ENCODE assay signal across 10 mouse cellular contexts in the genomic region with DNA sequence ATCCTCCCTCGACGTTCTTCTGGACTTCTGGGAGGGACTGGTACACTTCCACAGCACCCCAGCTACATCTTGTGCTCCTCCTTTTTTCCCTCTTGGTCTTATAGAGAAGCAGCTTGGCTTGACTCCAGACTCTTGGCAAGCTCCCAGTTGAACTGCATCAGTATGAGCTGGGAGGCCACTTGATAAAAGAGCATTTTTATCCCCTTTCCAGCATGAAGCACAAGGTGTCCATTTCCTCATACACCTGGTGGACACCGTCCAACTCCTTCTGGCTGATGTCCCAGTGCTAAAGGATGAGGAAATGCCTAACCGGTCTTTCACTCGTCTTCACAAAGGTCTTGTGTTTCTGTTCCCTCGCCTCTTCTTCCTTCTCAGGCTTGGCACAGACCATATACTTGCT.
DNase-seq lines count a peak whose midpoint lies in the region; ATAC-seq and TF ChIP-seq lines count a peak whose summit lies in the region.
"Had no signal": no experiment of that assay in that cellular context is flagged by ENCODE, and none has a peak within 500 bp of the region (broad histone marks: within the 10 kb centered on the region; RNA-seq: fewer than 3 reads in every experiment).

No protein-coding gene starts in this region.

- 55% methylated on average over 6 of the region's 6 CpGs for WGBS in forebrain, postnatal 0 days
- 92% methylated on average over 6 of the region's 6 CpGs for WGBS in forebrain, embryonic 12.5 days
- 92% methylated on average over 6 of the region's 6 CpGs for WGBS in midbrain, embryonic 14.5 days
- 79% methylated on average over 6 of the region's 6 CpGs for WGBS in midbrain, embryonic 16.5 days

- no peaks in the 10 kb centered on the region for H3K9me3 ChIP-seq in forebrain, postnatal 0 days (ENCODE audit: low read length)
- no peaks in the 10 kb centered on the region for H3K9me3 ChIP-seq in forebrain, embryonic 12.5 days
- no peaks in the 10 kb centered on the region for H3K9me3 ChIP-seq in midbrain, embryonic 14.5 days (ENCODE audit: control insufficient read depth, low read length)
- H3K9me3 ChIP-seq in midbrain, embryonic 16.5 days (replicated peaks; ENCODE audit: control insufficient read depth, low read length, poor library complexity, severe bottlenecking) = no peaks in the 10 kb centered on the region

- H3K27ac ChIP-seq in forebrain, postnatal 0 days (ENCODE audit: low read depth, low read length) = no peak overlapping the region
- H3K27ac ChIP-seq in forebrain, embryonic 12.5 days = no peak overlapping the region
- no peak overlapping the region for H3K27ac ChIP-seq in midbrain, embryonic 14.5 days (replicated peaks; ENCODE audit: low read depth, low read length)
- no peak overlapping the region for H3K27ac ChIP-seq in midbrain, embryonic 16.5 days (ENCODE audit: low read length)

- H3K9ac ChIP-seq in forebrain, postnatal 0 days = no peak overlapping the region
- no peak overlapping the region for H3K9ac ChIP-seq in forebrain, embryonic 12.5 days
- no peak overlapping the region for H3K9ac ChIP-seq in midbrain, embryonic 14.5 days (replicated peaks; ENCODE audit: low read length)
- H3K9ac ChIP-seq in midbrain, embryonic 16.5 days (ENCODE audit: low read depth, low read length) = no peak overlapping the region

- ATAC-seq in forebrain, postnatal 0 days = no peak
- ATAC-seq in forebrain, embryonic 12.5 days (ENCODE audit: low FRiP score) = no peak
- ATAC-seq in midbrain, embryonic 14.5 days (ENCODE audit: low FRiP score, low TSS enrichment) = no peak
- ATAC-seq in midbrain, embryonic 16.5 days = no peak

- H3K36me3 ChIP-seq in forebrain, postnatal 0 days (ENCODE audit: insufficient read depth) = peaks cover 11% of the 10 kb centered on the region; the same call in 1 of the 2 replicates
- H3K36me3 ChIP-seq in forebrain, embryonic 12.5 days (replicated peaks) = peaks cover 4% of the 10 kb centered on the region
- peaks cover 16% of the 10 kb centered on the region for H3K36me3 ChIP-seq in midbrain, embryonic 14.5 days (ENCODE audit: control insufficient read depth, insufficient read depth, low read length)
- peaks cover 10% of the 10 kb centered on the region; the same call in 1 of the 2 replicates for H3K36me3 ChIP-seq in midbrain, embryonic 16.5 days (ENCODE audit: control insufficient read depth, insufficient read depth, low read length)

- peak; percentile 48 for DNase-seq in forebrain, postnatal 0 days
- peak; percentile 38 for DNase-seq in midbrain, embryonic 14.5 days
- DNase-seq in gonadal fat pad, adult 2 months (ENCODE audit: low read depth) = peak; percentile 99
- DNase-seq in telencephalon, adult 2 months (ENCODE audit: low read depth, low spot score) = peak; percentile 18
- DNase-seq in spleen, postnatal 14 days (ENCODE audit: low spot score in 2 of 2) = no peak
- no peak for DNase-seq in thymus, postnatal 0 days (ENCODE audit: low spot score)
- DNase-seq: gastrocnemius, postnatal 14 days had no signal

- no peak for TF ChIP-seq CTCF in forebrain, postnatal 0 days (IDR thresholded peaks at IDR 0.05; ENCODE audit: low read depth)

- H3K4me3 ChIP-seq in forebrain, postnatal 0 days (ENCODE audit: low read depth, low read length) = no peak overlapping the region
- H3K4me3 ChIP-seq in forebrain, embryonic 12.5 days (replicated peaks) = no peak overlapping the region
- H3K4me3 ChIP-seq in midbrain, embryonic 14.5 days (replicated peaks; ENCODE audit: low read depth, low read length) = no peak overlapping the region
- H3K4me3 ChIP-seq in midbrain, embryonic 16.5 days (ENCODE audit: low read depth, low read length) = no peak overlapping the region

- H3K4me2 ChIP-seq in forebrain, postnatal 0 days (ENCODE audit: low read depth) = no peak overlapping the region
- H3K4me2 ChIP-seq in forebrain, embryonic 12.5 days = no peak overlapping the region
- H3K4me2 ChIP-seq in midbrain, embryonic 14.5 days (ENCODE audit: low read length) = no peak overlapping the region
- no peak overlapping the region for H3K4me2 ChIP-seq in midbrain, embryonic 16.5 days (ENCODE audit: low read length)

- H3K4me1 ChIP-seq in forebrain, postnatal 0 days (ENCODE audit: insufficient read depth) = no peaks in the 10 kb centered on the region
- no peaks in the 10 kb centered on the region for H3K4me1 ChIP-seq in forebrain, embryonic 12.5 days
- H3K4me1 ChIP-seq in midbrain, embryonic 14.5 days (ENCODE audit: control insufficient read depth, insufficient read depth, low read length) = no peaks in the 10 kb centered on the region
- H3K4me1 ChIP-seq in midbrain, embryonic 16.5 days (ENCODE audit: control insufficient read depth, insufficient read depth, low read length) = no peaks in the 10 kb centered on the region

- no peaks in the 10 kb centered on the region for H3K27me3 ChIP-seq in forebrain, postnatal 0 days (ENCODE audit: insufficient read depth, low read length)
- no peaks in the 10 kb centered on the region for H3K27me3 ChIP-seq in forebrain, embryonic 12.5 days
- H3K27me3 ChIP-seq in midbrain, embryonic 14.5 days (ENCODE audit: control insufficient read depth, insufficient read depth, low read length) = no peaks in the 10 kb centered on the region
- no peaks in the 10 kb centered on the region for H3K27me3 ChIP-seq in midbrain, embryonic 16.5 days (ENCODE audit: control insufficient read depth, insufficient read depth, low read depth, low read length)
- H3K27me3 ChIP-seq: CH12.LX had no signal

Comparison
In these comparisons a context has a peak if more than half of its experiments do, and no peak if none do; other contexts are left out.
1. DNase-seq: peak in forebrain, postnatal 0 days (single experiment), midbrain, embryonic 14.5 days (single experiment), gonadal fat pad, adult 2 months (single experiment) and telencephalon, adult 2 months (single experiment); none in spleen, postnatal 14 days (0 of 2) and thymus, postnatal 0 days (single experiment).